Mouse (Mus musculus): ENCODE data around the gene Ccdc65. TPM values are rescaled to one million over a fixed set of nuclear protein-coding genes. Genes with fewer than 3 reads are reported as not detected.

The Ccdc65 gene
- 0.57 and 1.6 TPM in 2 replicates for polyA plus RNA-seq (2014; fragmentation: Nextera tagmentation; extraction: Ambion mirVana)

DNA sequence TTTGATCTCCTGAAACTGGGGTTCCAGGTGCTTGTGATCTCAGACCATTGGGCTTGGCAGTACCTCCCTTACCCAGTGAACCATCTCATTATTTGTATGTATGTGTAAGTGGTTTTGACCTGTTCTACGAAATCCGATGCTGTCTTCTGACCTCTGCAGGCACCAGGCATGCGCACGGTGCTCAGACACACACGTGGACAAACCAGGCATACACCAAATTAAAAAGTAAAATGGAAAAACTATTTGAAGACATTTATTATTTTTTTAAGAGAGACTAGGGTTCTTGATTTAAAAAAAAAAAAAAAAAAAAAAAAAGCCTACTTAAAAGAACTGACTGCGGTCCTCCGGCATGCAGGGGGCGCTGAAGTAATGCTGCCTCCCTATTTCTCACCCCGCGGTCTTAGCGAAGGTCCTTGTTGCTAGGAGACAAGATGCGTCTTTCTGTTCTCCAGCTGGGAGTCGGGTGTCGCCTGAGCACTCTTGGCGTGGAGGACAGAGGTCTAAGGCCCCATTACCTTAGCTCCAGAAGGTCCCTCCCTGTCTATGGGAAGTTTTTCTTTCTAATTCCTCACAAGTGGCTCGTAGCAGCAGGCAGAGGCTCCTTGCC, at the start of gene Ccdc65:
Gene Ccdc65, plus strand, starts transcription at position 442 of the 607 bp plus-strand sequence.
- H3K9ac ChIP-seq (ENCODE audit: low read length), result no peak within 1 kb of the TSS
- H3K4me2 ChIP-seq (ENCODE audit: low read length), result peak within 1 kb of the TSS; percentile 55
- H3K9me3 ChIP-seq (ENCODE audit: control insufficient read depth, low read length), result no peaks in the 10 kb centered on the region
- DNase-seq (ENCODE audit: low spot score) (peak; percentile 81), ATAC-seq (replicated peaks; ENCODE audit: low FRiP score, low TSS enrichment, low read depth) (no peak)
- WGBS, result 21% methylated on average over 16 of the region's 16 CpGs
- peak within 1 kb of the TSS; percentile 30 for H3K4me3 ChIP-seq (ENCODE audit: low read depth, low read length)
- no peaks in the 10 kb centered on the region for H3K4me1 ChIP-seq (replicated peaks; ENCODE audit: control insufficient read depth, insufficient read depth, low read length)
- H3K27ac ChIP-seq (ENCODE audit: low read depth), result no peak within 1 kb of the TSS
- no peaks in the 10 kb centered on the region for H3K36me3 ChIP-seq (ENCODE audit: control insufficient read depth, insufficient read depth, low read length)
- peaks cover 16% of the 10 kb centered on the region for H3K27me3 ChIP-seq (replicated peaks; ENCODE audit: control insufficient read depth, insufficient read depth, low read length)

DNA sequence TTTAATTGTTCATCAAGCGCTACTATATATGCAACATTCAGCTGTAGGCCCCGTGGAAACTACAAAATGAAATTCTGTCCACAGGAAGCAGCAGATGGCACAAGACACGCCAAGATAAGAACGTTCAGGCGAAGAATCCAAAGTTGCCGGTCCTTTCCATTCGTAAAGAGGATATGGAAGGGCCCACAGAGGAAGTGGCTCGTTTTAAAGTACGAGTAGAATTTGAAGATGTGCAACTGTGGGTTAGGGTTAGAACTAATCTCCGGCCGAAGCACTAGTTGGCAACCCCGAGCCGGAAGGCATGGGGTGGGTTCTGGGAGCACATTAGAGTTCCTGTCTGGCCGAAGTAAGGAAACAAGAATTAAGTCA, 45.8 kb upstream of the Ccdc65 start:
- H3K4me3 ChIP-seq (ENCODE audit: low read depth, low read length), result peak overlapping the region; percentile 87
- H3K27ac ChIP-seq (ENCODE audit: low read depth), result peak overlapping the region; percentile 91
- no peaks in the 10 kb centered on the region for H3K9me3 ChIP-seq (ENCODE audit: control insufficient read depth, low read length)
- no peaks in the 10 kb centered on the region for H3K27me3 ChIP-seq (replicated peaks; ENCODE audit: control insufficient read depth, insufficient read depth, low read length)
- H3K36me3 ChIP-seq (ENCODE audit: control insufficient read depth, insufficient read depth, low read length), result peaks cover 19% of the 10 kb centered on the region
- DNase-seq (ENCODE audit: low spot score), result no peak
- peak overlapping the region; percentile 90 for H3K9ac ChIP-seq (ENCODE audit: low read length)
- WGBS, result under 1% methylated on average over 14 of the region's 14 CpGs
- ATAC-seq (replicated peaks; ENCODE audit: low FRiP score, low TSS enrichment, low read depth), result no peak; the same call in 1 of the 2 replicates
- H3K4me1 ChIP-seq (replicated peaks; ENCODE audit: control insufficient read depth, insufficient read depth, low read length), result peaks cover 4% of the 10 kb centered on the region; the same call in 1 of the 2 replicates
- peak overlapping the region; percentile 88 for H3K4me2 ChIP-seq (ENCODE audit: low read length)

DNA sequence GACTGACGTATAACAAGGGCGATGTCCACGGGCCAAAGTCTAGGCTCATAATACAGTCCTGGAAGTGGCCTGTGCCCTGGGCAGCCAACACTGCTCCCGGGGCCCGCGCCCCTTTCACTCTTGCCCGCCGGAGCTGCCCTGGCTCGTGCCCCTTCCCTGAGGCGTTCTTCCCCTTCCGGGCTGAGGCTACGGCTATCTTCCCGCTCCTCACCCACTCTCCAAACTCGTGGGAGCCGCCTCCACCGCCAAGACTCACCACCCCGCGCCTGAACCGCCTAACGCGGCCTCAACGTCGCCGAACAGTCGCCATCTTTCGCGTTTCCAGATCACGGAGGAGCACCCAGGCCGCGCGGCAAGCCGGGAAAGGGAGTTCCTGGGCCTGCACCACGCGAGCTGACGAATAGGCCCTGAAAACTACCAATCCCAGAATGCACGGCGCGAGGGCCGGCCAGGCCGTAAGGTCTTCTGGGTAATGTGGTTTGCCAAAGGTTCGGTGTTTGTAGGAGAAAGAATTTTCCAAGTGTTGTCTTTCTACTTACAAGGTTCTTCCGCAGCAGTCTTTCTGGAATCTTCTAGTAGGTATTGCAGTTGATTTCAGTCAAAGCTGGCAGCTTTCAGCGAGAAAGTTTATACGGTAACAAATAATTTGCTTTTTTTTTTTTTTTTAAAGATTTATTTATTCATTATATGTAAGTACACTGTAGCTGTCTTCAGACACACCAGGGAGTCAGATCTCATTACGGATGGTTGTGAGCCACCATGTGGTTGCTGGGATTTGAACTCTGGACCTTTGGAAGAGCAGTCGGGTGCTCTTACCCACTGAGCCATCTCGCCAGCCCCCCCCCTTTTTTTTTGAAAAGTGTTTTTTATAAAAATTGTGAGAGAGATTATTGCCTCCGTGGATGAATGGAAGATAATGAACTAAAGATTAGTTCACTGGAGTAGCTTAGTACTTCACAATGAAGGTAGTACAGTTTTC, 45.2 kb upstream of the Ccdc65 start, which contains the start of gene Ddx23:
Gene Ddx23, minus strand, starts transcription at position 328 of the 979 bp plus-strand sequence.
- 3% methylated on average over 47 of the region's 48 CpGs for WGBS
- Histone ChIP-seq H3K4me1 (replicated peaks; ENCODE audit: control insufficient read depth, insufficient read depth, low read length) (peaks cover 4% of the 10 kb centered on the region; the same call in 1 of the 2 replicates), H3K36me3 (ENCODE audit: control insufficient read depth, insufficient read depth, low read length) (peaks cover 12% of the 10 kb centered on the region), H3K27ac (ENCODE audit: low read depth) (peak within 1 kb of the TSS; percentile 91), H3K9me3 (ENCODE audit: control insufficient read depth, low read length) (no peaks in the 10 kb centered on the region), H3K27me3 (replicated peaks; ENCODE audit: control insufficient read depth, insufficient read depth, low read length) (no peaks in the 10 kb centered on the region), H3K9ac (ENCODE audit: low read length) (peak within 1 kb of the TSS; percentile 90), H3K4me2 (ENCODE audit: low read length) (peak within 1 kb of the TSS; percentile 88), H3K4me3 (ENCODE audit: low read depth, low read length) (peak within 1 kb of the TSS; percentile 87)
- ATAC-seq (replicated peaks; ENCODE audit: low FRiP score, low TSS enrichment, low read depth) (peak; percentile 94), DNase-seq (ENCODE audit: low spot score) (peak; percentile 95)

DNA sequence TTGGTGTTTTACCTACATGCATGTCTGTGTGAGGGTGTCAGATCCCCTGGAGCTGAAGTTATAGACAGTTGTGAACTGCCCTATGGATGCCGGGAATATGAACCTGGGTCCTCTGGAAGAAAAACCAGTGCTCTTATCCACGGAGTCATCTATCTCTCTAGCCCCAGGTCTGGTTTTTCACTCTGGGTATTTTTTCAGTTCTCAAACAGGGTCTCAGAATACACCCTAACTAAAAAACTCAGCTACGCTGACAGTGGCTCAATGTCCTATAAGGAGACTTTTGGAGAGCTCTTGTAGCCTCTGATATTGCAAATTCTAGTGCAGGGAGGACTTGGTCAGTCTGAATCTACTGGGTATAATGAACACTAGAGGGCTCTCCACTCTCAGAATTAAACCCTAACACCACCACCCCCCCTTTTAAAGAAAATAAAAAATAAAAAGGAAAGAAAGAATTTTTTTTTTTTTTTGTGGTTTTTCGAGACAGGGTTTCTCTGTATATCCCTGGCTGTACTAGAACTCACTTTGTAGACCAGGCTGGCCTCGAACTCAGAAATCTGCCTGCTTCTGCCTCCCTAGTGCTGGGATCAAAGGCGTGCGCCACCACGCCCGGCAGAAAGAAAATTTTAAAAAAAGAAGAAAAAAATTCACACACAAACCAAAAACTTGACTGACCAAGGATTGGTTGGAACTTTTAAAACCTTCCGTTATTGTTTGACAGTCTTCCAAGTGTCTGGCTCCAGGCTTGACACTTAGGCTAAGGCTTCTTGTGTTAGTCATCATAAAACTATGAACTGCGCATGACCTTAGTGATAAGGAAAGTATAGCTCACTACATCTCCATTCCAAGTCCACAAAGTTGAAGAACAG, 43.7 kb upstream of the Ccdc65 start:
- Histone ChIP-seq H3K9ac (ENCODE audit: low read length) (no peak overlapping the region), H3K9me3 (ENCODE audit: control insufficient read depth, low read length) (no peaks in the 10 kb centered on the region), H3K27me3 (replicated peaks; ENCODE audit: control insufficient read depth, insufficient read depth, low read length) (no peaks in the 10 kb centered on the region), H3K4me3 (ENCODE audit: low read depth, low read length) (no peak overlapping the region), H3K4me1 (replicated peaks; ENCODE audit: control insufficient read depth, insufficient read depth, low read length) (peaks cover 4% of the 10 kb centered on the region; the same call in 1 of the 2 replicates), H3K27ac (ENCODE audit: low read depth) (no peak overlapping the region), H3K36me3 (ENCODE audit: control insufficient read depth, insufficient read depth, low read length) (no peaks in the 10 kb centered on the region), H3K4me2 (ENCODE audit: low read length) (no peak overlapping the region)
- ATAC-seq (replicated peaks; ENCODE audit: low FRiP score, low TSS enrichment, low read depth) (no peak), DNase-seq (ENCODE audit: low spot score) (no peak)
- 76% methylated on average over 11 of the region's 11 CpGs for WGBS

DNA sequence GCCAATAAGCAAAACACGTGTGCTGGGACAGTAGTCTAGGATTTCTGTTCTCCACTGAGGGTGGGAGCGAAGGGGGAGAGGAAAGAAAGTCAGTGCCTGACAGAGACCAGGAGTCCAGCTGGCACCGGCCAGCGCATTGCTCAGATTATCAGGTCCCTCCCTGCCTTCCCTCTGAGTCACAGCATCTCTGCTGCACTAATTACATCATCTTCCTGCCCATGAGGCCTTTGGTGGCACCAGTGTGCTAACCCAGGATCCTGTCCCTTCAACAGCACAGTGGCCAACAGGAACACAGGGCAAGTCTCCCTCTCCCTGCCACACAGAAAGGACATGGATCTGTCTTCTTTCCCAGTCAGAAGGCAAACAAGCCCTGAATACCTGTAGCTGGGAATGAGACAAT, 35.4 kb upstream of the Ccdc65 start:
- Histone ChIP-seq H3K27ac (ENCODE audit: low read depth) (no peak overlapping the region), H3K4me2 (ENCODE audit: low read length) (no peak overlapping the region), H3K4me3 (ENCODE audit: low read depth, low read length) (no peak overlapping the region), H3K36me3 (ENCODE audit: control insufficient read depth, insufficient read depth, low read length) (no peaks in the 10 kb centered on the region), H3K27me3 (replicated peaks; ENCODE audit: control insufficient read depth, insufficient read depth, low read length) (peaks cover 38% of the 10 kb centered on the region), H3K9me3 (ENCODE audit: control insufficient read depth, low read length) (no peaks in the 10 kb centered on the region), H3K9ac (ENCODE audit: low read length) (no peak overlapping the region), H3K4me1 (replicated peaks; ENCODE audit: control insufficient read depth, insufficient read depth, low read length) (0 out of 2 replicates have a peak, but pooled peaks cover 2% of the 10 kb centered on the region)
- WGBS, result 58% methylated on average over 4 of the region's 4 CpGs
- ATAC-seq (replicated peaks; ENCODE audit: low FRiP score, low TSS enrichment, low read depth) (no peak), DNase-seq (ENCODE audit: low spot score) (no peak)

DNA sequence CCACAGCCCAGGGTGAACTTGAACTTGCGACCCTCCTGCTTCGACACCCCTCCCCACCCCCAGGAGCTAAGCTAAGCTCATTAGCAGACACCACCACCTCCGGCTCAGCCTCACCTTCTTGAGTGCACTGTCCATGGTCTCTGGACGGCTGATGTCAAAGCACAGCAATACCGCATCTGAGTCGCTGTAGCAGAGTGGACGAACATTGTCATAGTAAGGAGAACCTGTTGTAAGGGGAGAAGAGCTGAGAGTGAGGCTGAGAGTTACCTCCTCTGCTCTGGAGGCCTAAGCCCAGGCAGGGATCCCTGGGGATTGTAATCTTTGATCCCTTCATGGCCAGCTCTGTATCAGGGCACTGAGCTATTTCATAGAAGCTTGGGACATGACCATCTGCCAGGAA, 34.3 kb upstream of the Ccdc65 start:
- 81% methylated on average over 7 of the region's 7 CpGs for WGBS
- H3K27ac ChIP-seq (ENCODE audit: low read depth), result no peak overlapping the region
- H3K27me3 ChIP-seq (replicated peaks; ENCODE audit: control insufficient read depth, insufficient read depth, low read length), result peaks cover 38% of the 10 kb centered on the region
- DNase-seq (ENCODE audit: low spot score) (no peak), ATAC-seq (replicated peaks; ENCODE audit: low FRiP score, low TSS enrichment, low read depth) (no peak)
- H3K36me3 ChIP-seq (ENCODE audit: control insufficient read depth, insufficient read depth, low read length), result no peaks in the 10 kb centered on the region
- no peak overlapping the region for H3K4me2 ChIP-seq (ENCODE audit: low read length)
- H3K4me3 ChIP-seq (ENCODE audit: low read depth, low read length), result no peak overlapping the region
- H3K9me3 ChIP-seq (ENCODE audit: control insufficient read depth, low read length), result no peaks in the 10 kb centered on the region
- no peak overlapping the region for H3K9ac ChIP-seq (ENCODE audit: low read length)
- 0 out of 2 replicates have a peak, but pooled peaks cover 2% of the 10 kb centered on the region for H3K4me1 ChIP-seq (replicated peaks; ENCODE audit: control insufficient read depth, insufficient read depth, low read length)

DNA sequence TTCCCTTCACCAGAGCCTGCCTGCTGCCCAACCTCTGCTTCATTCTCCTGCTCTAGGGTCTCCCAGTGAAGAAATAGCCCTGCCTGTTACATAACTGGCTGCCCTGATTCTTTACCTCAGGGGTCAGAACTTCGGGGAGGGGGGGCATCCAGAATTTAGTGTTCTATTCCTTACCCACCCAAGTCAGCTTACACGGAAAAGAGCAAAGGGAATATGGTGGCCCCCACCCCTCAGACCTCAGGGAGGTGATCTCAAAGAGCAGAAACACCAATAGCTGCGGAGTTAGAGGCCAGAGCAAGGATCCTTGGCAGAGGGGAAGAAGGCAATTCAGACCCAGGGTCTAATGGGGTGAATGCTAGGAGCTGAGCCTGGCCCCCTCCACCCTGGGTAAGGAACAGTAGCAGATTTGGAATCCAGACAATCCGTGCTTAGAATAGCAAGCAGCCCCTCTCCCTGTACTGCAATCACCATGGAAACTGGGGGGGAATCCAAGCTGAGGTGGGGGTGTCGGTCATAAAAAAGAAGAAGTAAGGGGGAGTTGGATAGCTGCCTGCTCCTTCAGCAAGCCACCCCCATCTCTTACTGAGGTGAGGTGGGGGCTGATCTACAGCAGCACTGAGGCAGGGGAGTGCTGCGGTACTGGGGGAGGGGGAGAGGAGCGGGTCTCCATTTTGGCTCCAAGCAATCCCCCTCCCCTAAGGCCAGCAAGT, 33.6 kb upstream of the Ccdc65 start:
- Histone ChIP-seq H3K9ac (ENCODE audit: low read length) (no peak overlapping the region), H3K27ac (ENCODE audit: low read depth) (no peak overlapping the region), H3K4me1 (replicated peaks; ENCODE audit: control insufficient read depth, insufficient read depth, low read length) (0 out of 2 replicates have a peak, but pooled peaks cover 2% of the 10 kb centered on the region), H3K9me3 (ENCODE audit: control insufficient read depth, low read length) (no peaks in the 10 kb centered on the region), H3K4me2 (ENCODE audit: low read length) (no peak overlapping the region), H3K4me3 (ENCODE audit: low read depth, low read length) (no peak overlapping the region), H3K27me3 (replicated peaks; ENCODE audit: control insufficient read depth, insufficient read depth, low read length) (peaks cover 38% of the 10 kb centered on the region), H3K36me3 (ENCODE audit: control insufficient read depth, insufficient read depth, low read length) (no peaks in the 10 kb centered on the region)
- no peak for DNase-seq (ENCODE audit: low spot score)
- no peak for ATAC-seq (replicated peaks; ENCODE audit: low FRiP score, low TSS enrichment, low read depth)
- 38% methylated on average over 7 of the region's 7 CpGs for WGBS

All from intestine, embryonic 14.5 days (tissue).